Mouse (Mus musculus): ENCODE measurements around the gene Metrn.

Metrn gene

DNA sequence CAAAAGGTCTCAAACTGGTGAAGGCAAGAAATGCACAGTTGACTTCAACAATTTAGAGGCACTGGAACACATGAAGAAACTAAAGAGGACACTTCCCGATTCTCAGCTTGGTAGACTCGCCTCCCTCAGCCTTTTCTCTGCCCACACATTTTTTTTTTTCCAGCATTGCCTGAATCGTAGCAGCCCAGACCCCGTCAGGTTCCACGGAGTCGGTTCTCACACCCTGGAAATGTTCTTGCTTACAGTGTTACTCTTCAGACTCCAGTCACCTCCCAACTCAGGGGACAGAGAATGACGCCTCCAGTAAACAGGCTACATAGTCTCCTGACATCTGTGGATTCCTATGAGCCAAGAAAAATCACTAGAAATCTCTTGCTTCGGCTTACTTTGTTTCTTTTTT lies 36.8 kb downstream of the Metrn start:
- no peak for TF ChIP-seq POU5F1 (IDR thresholded peaks at IDR 0.05; ENCODE audit: borderline replicate concordance, low read length)
- no peak for TF ChIP-seq NANOG (IDR thresholded peaks at IDR 0.05; ENCODE audit: borderline replicate concordance, low read length)
- TF ChIP-seq CTCF (conservative IDR thresholded peaks at IDR 0.05; ENCODE audit: low read length): no peak
- Histone ChIP-seq H3K9me3 (ENCODE audit: low read length) (no peaks in the 10 kb centered on the region), H3K36me3 (ENCODE audit: insufficient read depth, low read length) (no peaks in the 10 kb centered on the region), H3K27me3 (ENCODE audit: insufficient read depth, low read length) (no peaks in the 10 kb centered on the region), H3K4me3 (replicated peaks; ENCODE audit: low read length) (no peak overlapping the region), H3K4me1 (replicated peaks; ENCODE audit: low read depth, low read length) (peaks cover 89% of the 10 kb centered on the region)

DNA sequence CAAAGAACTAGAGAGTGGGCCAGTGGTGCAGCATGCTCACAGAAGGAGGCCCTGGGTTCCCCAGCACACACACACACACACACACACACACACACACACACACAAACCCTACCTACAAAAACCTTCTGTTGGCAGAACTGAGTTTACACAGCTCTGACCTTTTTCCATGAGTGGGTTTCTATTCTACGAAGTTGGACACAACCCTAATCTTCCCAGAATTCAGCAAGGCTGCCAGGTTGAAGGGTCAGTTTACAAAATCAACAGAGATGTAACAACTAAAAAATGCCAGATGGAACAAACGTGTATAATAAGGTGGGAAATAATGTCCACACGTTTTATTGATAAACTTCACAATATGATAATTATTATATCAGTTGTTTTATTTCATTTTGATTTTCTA lies 39.2 kb downstream of the Metrn start:
- no peaks in the 10 kb centered on the region for H3K36me3 ChIP-seq (ENCODE audit: insufficient read depth, low read length)
- H3K27me3 ChIP-seq (ENCODE audit: insufficient read depth, low read length): 0 out of 2 replicates have a peak, but pooled peaks cover 4% of the 10 kb centered on the region
- peaks cover 99% of the 10 kb centered on the region for H3K4me1 ChIP-seq (replicated peaks; ENCODE audit: low read depth, low read length)
- H3K9me3 ChIP-seq (ENCODE audit: low read length): no peaks in the 10 kb centered on the region
- no peak overlapping the region for H3K4me3 ChIP-seq (replicated peaks; ENCODE audit: low read length)
- no peak for TF ChIP-seq CTCF (conservative IDR thresholded peaks at IDR 0.05; ENCODE audit: low read length)
- no peak for TF ChIP-seq POU5F1 (IDR thresholded peaks at IDR 0.05; ENCODE audit: borderline replicate concordance, low read length)
- TF ChIP-seq NANOG (IDR thresholded peaks at IDR 0.05; ENCODE audit: borderline replicate concordance, low read length): no peak

DNA sequence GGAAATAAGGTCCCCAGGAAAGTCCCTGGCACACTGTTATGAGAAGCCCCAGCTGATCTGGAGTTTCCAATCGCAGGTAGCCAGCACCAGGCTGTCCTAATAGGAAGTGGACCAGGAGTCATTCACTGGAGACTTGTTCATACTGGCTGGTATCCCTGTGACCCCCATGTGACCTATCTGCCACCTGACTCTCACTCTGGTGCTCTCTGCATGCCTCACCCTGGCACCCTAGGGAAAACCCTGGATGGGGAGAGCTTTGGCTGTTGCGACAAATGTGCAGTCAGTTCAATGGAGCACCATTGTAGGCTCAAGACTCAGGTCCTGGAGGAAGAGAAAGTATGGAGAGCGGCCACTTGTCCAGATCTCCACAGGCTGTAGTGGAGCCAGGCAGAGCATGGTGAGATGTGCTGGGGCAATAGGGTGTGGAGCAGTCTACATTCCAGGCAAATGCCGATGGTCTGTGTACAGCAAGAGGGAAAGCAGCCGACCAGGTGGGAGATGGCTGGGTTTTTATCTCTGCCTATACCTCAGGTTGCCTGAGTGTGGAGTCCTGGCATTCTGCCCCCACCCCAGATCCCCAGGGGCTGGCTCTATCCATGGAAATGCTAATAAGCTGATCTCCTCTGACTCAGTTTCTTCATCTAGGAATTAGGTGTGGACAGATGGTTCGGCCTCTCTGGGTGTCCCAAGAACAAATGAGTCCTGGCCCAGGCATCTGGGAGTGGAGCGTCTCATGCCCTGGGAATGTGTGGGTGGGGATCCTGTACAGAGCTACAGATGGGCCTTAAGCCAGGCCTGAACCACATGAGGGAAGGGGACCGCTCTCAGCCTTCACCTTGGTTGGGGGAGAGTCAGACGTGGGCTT lies 40.3 kb downstream of the Metrn start:
- H3K4me3 ChIP-seq (replicated peaks; ENCODE audit: low read length): 0 out of 2 replicates have a peak overlapping the region, but pooled peaks have one; percentile 39
- no peaks in the 10 kb centered on the region for H3K36me3 ChIP-seq (ENCODE audit: insufficient read depth, low read length)
- peaks cover 93% of the 10 kb centered on the region for H3K4me1 ChIP-seq (replicated peaks; ENCODE audit: low read depth, low read length)
- TF ChIP-seq NANOG (IDR thresholded peaks at IDR 0.05; ENCODE audit: borderline replicate concordance, low read length): no peak
- TF ChIP-seq POU5F1 (IDR thresholded peaks at IDR 0.05; ENCODE audit: borderline replicate concordance, low read length): no peak
- 0 out of 2 replicates have a peak, but pooled peaks cover 4% of the 10 kb centered on the region for H3K27me3 ChIP-seq (ENCODE audit: insufficient read depth, low read length)
- no peaks in the 10 kb centered on the region for H3K9me3 ChIP-seq (ENCODE audit: low read length)

DNA sequence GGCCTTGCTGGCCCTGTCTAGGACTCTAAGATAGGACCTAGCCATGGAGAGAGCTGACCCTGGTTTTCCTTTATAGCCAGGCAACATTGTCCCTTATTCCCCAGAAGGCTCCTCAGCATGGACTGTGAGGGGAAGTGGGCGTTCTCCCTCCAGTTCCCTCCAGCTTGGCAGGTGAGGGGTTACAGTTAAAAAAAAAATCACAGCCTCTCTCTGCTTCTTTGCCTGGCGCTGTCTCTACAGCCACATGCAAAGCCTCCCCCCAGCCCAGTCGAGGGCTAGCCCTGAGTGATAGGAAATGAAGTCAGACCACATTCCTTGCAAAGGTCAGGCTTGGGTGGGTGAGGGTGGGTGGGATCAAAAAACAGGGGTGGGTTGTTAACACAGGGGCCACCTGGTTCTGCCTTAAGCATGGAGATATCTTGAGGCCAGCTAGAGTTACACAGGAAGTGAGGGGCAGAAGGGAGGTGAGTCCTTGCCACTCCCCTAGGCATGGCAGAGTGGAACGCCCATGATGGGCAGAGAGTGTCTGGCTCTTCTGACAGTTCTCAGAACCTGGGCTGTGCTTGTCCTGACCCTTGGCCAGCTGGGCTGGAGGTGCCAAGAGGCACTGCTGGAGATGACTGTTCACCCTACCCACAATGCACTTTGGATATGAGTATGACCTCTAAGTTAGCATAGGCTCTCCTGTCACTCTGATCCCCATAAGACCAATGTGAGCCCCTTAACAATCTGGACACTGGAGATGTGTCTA lies 41.1 kb downstream of the Metrn start:
- H3K4me1 ChIP-seq (replicated peaks; ENCODE audit: low read depth, low read length): peaks cover 91% of the 10 kb centered on the region
- H3K27me3 ChIP-seq (ENCODE audit: insufficient read depth, low read length): 0 out of 2 replicates have a peak, but pooled peaks cover 4% of the 10 kb centered on the region
- no peak for TF ChIP-seq NANOG (IDR thresholded peaks at IDR 0.05; ENCODE audit: borderline replicate concordance, low read length)
- no peak for TF ChIP-seq POU5F1 (IDR thresholded peaks at IDR 0.05; ENCODE audit: borderline replicate concordance, low read length)
- TF ChIP-seq CTCF (conservative IDR thresholded peaks at IDR 0.05; ENCODE audit: low read length): no peak

DNA sequence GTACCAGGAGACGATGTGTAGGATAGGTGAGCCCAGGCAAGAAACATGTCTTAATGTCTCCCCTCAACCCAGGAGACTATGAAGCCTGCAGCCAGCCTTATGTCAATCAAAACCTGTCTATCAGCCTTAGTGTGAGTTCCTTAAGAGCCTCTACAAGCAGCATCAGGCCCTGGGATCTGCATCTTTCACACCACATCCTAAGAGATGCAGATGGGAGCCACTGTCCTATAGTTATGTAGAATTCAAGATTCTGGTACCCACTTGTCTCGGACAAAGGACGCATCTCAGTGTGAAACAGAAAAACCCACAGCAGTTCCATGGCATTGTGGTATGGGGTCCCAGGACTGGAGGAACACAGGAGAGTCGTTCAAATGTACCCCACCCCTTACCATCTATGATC lies 41.9 kb downstream of the Metrn start:
- no peak for TF ChIP-seq CTCF (conservative IDR thresholded peaks at IDR 0.05; ENCODE audit: low read length)
- no peak for TF ChIP-seq NANOG (IDR thresholded peaks at IDR 0.05; ENCODE audit: borderline replicate concordance, low read length)
- TF ChIP-seq POU5F1 (IDR thresholded peaks at IDR 0.05; ENCODE audit: borderline replicate concordance, low read length): no peak
- Histone ChIP-seq H3K9me3 (ENCODE audit: low read length) (no peaks in the 10 kb centered on the region), H3K4me1 (replicated peaks; ENCODE audit: low read depth, low read length) (peaks cover 85% of the 10 kb centered on the region), H3K36me3 (ENCODE audit: insufficient read depth, low read length) (no peaks in the 10 kb centered on the region), H3K27me3 (ENCODE audit: insufficient read depth, low read length) (0 out of 2 replicates have a peak, but pooled peaks cover 4% of the 10 kb centered on the region), H3K4me3 (replicated peaks; ENCODE audit: low read length) (no peak overlapping the region; the same call in 1 of the 2 replicates)

More for the DNA sequence above, 41.1 kb downstream of the Metrn start:
- Histone ChIP-seq H3K36me3 (ENCODE audit: insufficient read depth, low read length) (no peaks in the 10 kb centered on the region), H3K9me3 (ENCODE audit: low read length) (no peaks in the 10 kb centered on the region), H3K4me3 (replicated peaks; ENCODE audit: low read length) (peak overlapping the region; percentile 39; the same call in 1 of the 2 replicates)

DNA sequence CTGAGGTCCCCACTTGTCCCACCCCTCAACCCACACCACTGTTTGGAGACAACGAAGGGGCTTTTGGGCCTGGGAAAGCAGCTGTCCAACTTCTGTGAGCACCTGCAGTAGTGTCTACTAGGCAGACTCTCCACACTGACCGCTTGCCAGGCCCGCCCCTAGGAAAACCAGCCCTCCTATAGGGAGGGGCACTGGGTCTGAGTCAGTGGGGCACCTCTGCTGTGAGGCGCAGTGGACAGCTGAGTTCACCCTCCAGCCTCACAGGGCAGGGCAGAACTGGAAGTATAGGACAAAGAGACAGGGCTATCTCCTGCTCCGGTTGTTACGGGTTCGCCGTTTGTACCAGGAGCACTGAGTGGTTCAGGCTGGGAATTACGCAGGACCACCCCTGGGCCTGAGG lies 42.7 kb downstream of the Metrn start, which contains the start of gene Msln:
Gene Msln (minus strand): TSS at position 138 of the 400 bp plus-strand sequence.
- TF ChIP-seq CTCF (conservative IDR thresholded peaks at IDR 0.05; ENCODE audit: low read length) (no peak), POU5F1 (IDR thresholded peaks at IDR 0.05; ENCODE audit: borderline replicate concordance, low read length) (no peak), NANOG (IDR thresholded peaks at IDR 0.05; ENCODE audit: borderline replicate concordance, low read length) (no peak)
- H3K4me3 ChIP-seq (replicated peaks; ENCODE audit: low read length): peak within 1 kb of the TSS; percentile 17; the same call in 1 of the 2 replicates
- no peaks in the 10 kb centered on the region for H3K36me3 ChIP-seq (ENCODE audit: insufficient read depth, low read length)
- H3K4me1 ChIP-seq (replicated peaks; ENCODE audit: low read depth, low read length): peaks cover 81% of the 10 kb centered on the region
- no peaks in the 10 kb centered on the region for H3K9me3 ChIP-seq (ENCODE audit: low read length)
- H3K27me3 ChIP-seq (ENCODE audit: insufficient read depth, low read length): 0 out of 2 replicates have a peak, but pooled peaks cover 4% of the 10 kb centered on the region

DNA sequence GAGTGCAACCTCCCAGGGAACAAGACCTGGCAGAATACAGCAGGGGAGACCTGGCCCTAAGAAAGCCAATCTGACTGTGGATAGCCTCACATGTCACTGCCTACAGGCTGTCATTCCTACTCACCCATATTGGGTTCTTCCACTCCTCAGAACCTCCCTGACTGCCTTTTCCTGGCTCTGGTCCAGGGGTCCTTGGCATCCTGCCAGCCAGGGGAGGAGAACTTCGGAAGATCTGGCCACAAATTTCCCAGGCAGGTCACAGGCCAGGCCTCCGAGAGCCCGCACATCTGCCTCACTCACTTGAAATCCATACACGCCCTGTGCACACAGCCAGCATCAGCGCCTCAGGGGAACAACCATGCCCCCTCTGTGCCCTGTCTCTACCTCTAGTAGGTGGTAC lies 45.5 kb downstream of the Metrn start:
- Histone ChIP-seq H3K4me3 (replicated peaks; ENCODE audit: low read length) (no peak overlapping the region), H3K4me1 (replicated peaks; ENCODE audit: low read depth, low read length) (peaks cover 53% of the 10 kb centered on the region), H3K9me3 (ENCODE audit: low read length) (no peaks in the 10 kb centered on the region), H3K27me3 (ENCODE audit: insufficient read depth, low read length) (0 out of 2 replicates have a peak, but pooled peaks cover 4% of the 10 kb centered on the region), H3K36me3 (ENCODE audit: insufficient read depth, low read length) (no peaks in the 10 kb centered on the region)
- TF ChIP-seq POU5F1 (IDR thresholded peaks at IDR 0.05; ENCODE audit: borderline replicate concordance, low read length) (no peak), NANOG (IDR thresholded peaks at IDR 0.05; ENCODE audit: borderline replicate concordance, low read length) (no peak), CTCF (conservative IDR thresholded peaks at IDR 0.05; ENCODE audit: low read length) (no peak)

DNA sequence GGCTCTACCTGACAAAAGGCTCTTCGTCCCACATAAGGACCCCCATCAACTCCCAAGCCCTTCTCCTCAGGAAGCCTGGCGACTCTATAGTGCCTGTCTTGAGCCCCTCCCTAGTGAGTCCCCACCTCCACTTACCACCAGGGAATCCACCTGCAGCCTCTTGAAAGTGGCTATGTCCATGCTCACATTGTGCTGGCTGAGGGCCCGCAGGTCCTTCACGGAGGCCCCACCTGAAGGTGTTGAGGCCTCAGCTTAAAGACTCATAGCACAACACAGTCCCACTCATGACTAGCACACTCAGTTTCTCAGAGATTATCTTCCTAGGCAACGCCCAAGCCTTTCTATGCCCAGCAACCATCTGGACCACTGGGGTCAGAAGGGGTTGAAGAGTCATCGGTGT lies 47.6 kb downstream of the Metrn start:
- H3K4me1 ChIP-seq (replicated peaks; ENCODE audit: low read depth, low read length): peaks cover 39% of the 10 kb centered on the region
- H3K4me3 ChIP-seq (replicated peaks; ENCODE audit: low read length): no peak overlapping the region
- TF ChIP-seq NANOG (IDR thresholded peaks at IDR 0.05; ENCODE audit: borderline replicate concordance, low read length) (no peak), CTCF (conservative IDR thresholded peaks at IDR 0.05; ENCODE audit: low read length) (no peak), POU5F1 (IDR thresholded peaks at IDR 0.05; ENCODE audit: borderline replicate concordance, low read length) (no peak)
- no peaks in the 10 kb centered on the region for H3K36me3 ChIP-seq (ENCODE audit: insufficient read depth, low read length)
- H3K9me3 ChIP-seq (ENCODE audit: low read length): no peaks in the 10 kb centered on the region
- 0 out of 2 replicates have a peak, but pooled peaks cover 8% of the 10 kb centered on the region for H3K27me3 ChIP-seq (ENCODE audit: insufficient read depth, low read length)

Data from E14TG2a.4 (cell line).